Mouse (Mus musculus): Measurements from ENCODE around the gene Tpp2. TPM values are rescaled to one million over a fixed set of nuclear protein-coding genes. Genes with fewer than 3 reads are reported as not detected.
"Not testable (repeated sequence)": the region's sequence is repeated elsewhere in the genome, so short reads cannot be mapped to it uniquely, and the experiment has no call there.

Gene Tpp2
- polyA plus RNA-seq, 1 experiment from 2014 or later, result 68.9 TPM

- ATAC-seq (ENCODE audit: insufficient number of reproducible peaks, low FRiP score, low TSS enrichment, low read depth) (no peak), DNase-seq (ENCODE audit: low spot score) (no peak)
- 93% methylated on average over 5 of the region's 5 CpGs for WGBS
- no peak overlapping the region for H3K4me2 ChIP-seq (ENCODE audit: low read depth, severe bottlenecking)
- no peak overlapping the region for H3K9ac ChIP-seq (ENCODE audit: low read length)
- H3K9me3 ChIP-seq (ENCODE audit: control insufficient read depth, low read length), result no peaks in the 10 kb centered on the region
- no peaks in the 10 kb centered on the region for H3K27me3 ChIP-seq (ENCODE audit: control insufficient read depth, insufficient read depth, low read length)
- H3K4me1 ChIP-seq (ENCODE audit: control insufficient read depth, insufficient read depth, low read length), result no peaks in the 10 kb centered on the region
- H3K36me3 ChIP-seq (ENCODE audit: control insufficient read depth, insufficient read depth, low read length), result no peaks in the 10 kb centered on the region
- H3K27ac ChIP-seq (replicated peaks; ENCODE audit: low read depth, low read length), result no peak overlapping the region
- no peak overlapping the region for H3K4me3 ChIP-seq (ENCODE audit: low read depth, low read length)
These were observed 99.5 kb downstream of the Tpp2 start for GRCm38 (mm10) chr1:44032948-44033347.

GRCm38 (mm10) chr1:44041797-44042554, 108.5 kb downstream of the Tpp2 start:
- ATAC-seq (ENCODE audit: insufficient number of reproducible peaks, low FRiP score, low TSS enrichment, low read depth) (peak; percentile 54; the same call in 1 of the 2 replicates), DNase-seq (ENCODE audit: low spot score) (peak; percentile 80)
- peak overlapping the region; percentile 40 for H3K4me2 ChIP-seq (ENCODE audit: low read depth, severe bottlenecking)
- no peaks in the 10 kb centered on the region for H3K36me3 ChIP-seq (ENCODE audit: control insufficient read depth, insufficient read depth, low read length)
- no peaks in the 10 kb centered on the region for H3K9me3 ChIP-seq (ENCODE audit: control insufficient read depth, low read length)
- H3K9ac ChIP-seq (ENCODE audit: low read length), result peak overlapping the region; percentile 53
- H3K27ac ChIP-seq (replicated peaks; ENCODE audit: low read depth, low read length), result no peak overlapping the region
- no peaks in the 10 kb centered on the region for H3K4me1 ChIP-seq (ENCODE audit: control insufficient read depth, insufficient read depth, low read length)
- WGBS, result 2% methylated on average over 17 of the region's 17 CpGs
- H3K4me3 ChIP-seq (ENCODE audit: low read depth, low read length), result peak overlapping the region; percentile 22
- no peaks in the 10 kb centered on the region for H3K27me3 ChIP-seq (ENCODE audit: control insufficient read depth, insufficient read depth, low read length)

- 2% methylated on average over 5 of the region's 6 CpGs for WGBS
- Histone ChIP-seq H3K9ac (ENCODE audit: low read length) (peak overlapping the region; percentile 53), H3K4me1 (ENCODE audit: control insufficient read depth, insufficient read depth, low read length) (no peaks in the 10 kb centered on the region), H3K4me2 (ENCODE audit: low read depth, severe bottlenecking) (peak overlapping the region; percentile 40), H3K27me3 (ENCODE audit: control insufficient read depth, insufficient read depth, low read length) (no peaks in the 10 kb centered on the region), H3K27ac (replicated peaks; ENCODE audit: low read depth, low read length) (no peak overlapping the region), H3K9me3 (ENCODE audit: control insufficient read depth, low read length) (no peaks in the 10 kb centered on the region), H3K4me3 (ENCODE audit: low read depth, low read length) (peak overlapping the region; percentile 22), H3K36me3 (ENCODE audit: control insufficient read depth, insufficient read depth, low read length) (no peaks in the 10 kb centered on the region)
- DNase-seq (ENCODE audit: low spot score), result no peak
- ATAC-seq (ENCODE audit: insufficient number of reproducible peaks, low FRiP score, low TSS enrichment, low read depth), result no peak
These were observed 109.1 kb downstream of the Tpp2 start for GRCm38 (mm10) chr1:44042555-44042915.

- WGBS, result 86% methylated on average over 5 of the region's 5 CpGs
- not testable (repeated sequence) for H3K4me1 ChIP-seq (ENCODE audit: control insufficient read depth, insufficient read depth, low read length); H3K4me3 ChIP-seq (ENCODE audit: low read depth, low read length); H3K9ac ChIP-seq (ENCODE audit: low read length); H3K36me3 ChIP-seq (ENCODE audit: control insufficient read depth, insufficient read depth, low read length); DNase-seq (ENCODE audit: low spot score); ATAC-seq (ENCODE audit: insufficient number of reproducible peaks, low FRiP score, low TSS enrichment, low read depth); H3K27me3 ChIP-seq (ENCODE audit: control insufficient read depth, insufficient read depth, low read length); H3K9me3 ChIP-seq (ENCODE audit: control insufficient read depth, low read length); H3K27ac ChIP-seq (replicated peaks; ENCODE audit: low read depth, low read length); H3K4me2 ChIP-seq (ENCODE audit: low read depth, severe bottlenecking)
These were observed 112.2 kb downstream of the Tpp2 start for GRCm38 (mm10) chr1:44045689-44046088.

GRCm38 (mm10) chr1:44046556-44046955, 113.1 kb downstream of the Tpp2 start:
- Histone ChIP-seq H3K27me3 (ENCODE audit: control insufficient read depth, insufficient read depth, low read length) (no peaks in the 10 kb centered on the region), H3K4me3 (ENCODE audit: low read depth, low read length) (no peak overlapping the region), H3K36me3 (ENCODE audit: control insufficient read depth, insufficient read depth, low read length) (no peaks in the 10 kb centered on the region), H3K4me1 (ENCODE audit: control insufficient read depth, insufficient read depth, low read length) (no peaks in the 10 kb centered on the region), H3K9me3 (ENCODE audit: control insufficient read depth, low read length) (no peaks in the 10 kb centered on the region), H3K4me2 (ENCODE audit: low read depth, severe bottlenecking) (no peak overlapping the region), H3K27ac (replicated peaks; ENCODE audit: low read depth, low read length) (no peak overlapping the region), H3K9ac (ENCODE audit: low read length) (no peak overlapping the region)
- WGBS, result 82% methylated on average over 2 of the region's 2 CpGs
- DNase-seq (ENCODE audit: low spot score) (no peak), ATAC-seq (ENCODE audit: insufficient number of reproducible peaks, low FRiP score, low TSS enrichment, low read depth) (no peak)

Small RNA genes lying within 50 kb of the gene (microRNA-seq; reads per million reads assigned to microRNA genes)
- gene Gm24180, result not detected

Other genes with a start within 250 kb of the Tpp2 start
- gene 1500015O10Rik, start 203.0 kb upstream of the Tpp2 start, polyA plus RNA-seq (2014; fragmentation: Nextera tagmentation; extraction: Ambion mirVana), result 0.50 and 0.51 TPM in 2 replicates
- 24.5 and 25.2 TPM in 2 replicates for gene Uxs1, start 105.8 kb upstream of the Tpp2 start, polyA plus RNA-seq (2014; fragmentation: Nextera tagmentation; extraction: Ambion mirVana)
- 0.81 and 1.0 TPM in 2 replicates for gene Mettl21c, start 86.4 kb downstream of the Tpp2 start, polyA plus RNA-seq (2014; fragmentation: Nextera tagmentation; extraction: Ambion mirVana)
- gene Gm8251, start 128.3 kb downstream of the Tpp2 start, polyA plus RNA-seq (2014; fragmentation: Nextera tagmentation; extraction: Ambion mirVana), result 0.14 and 0.20 TPM in 2 replicates
- gene Tex30, start 168.8 kb downstream of the Tpp2 start, polyA plus RNA-seq (2014; fragmentation: Nextera tagmentation; extraction: Ambion mirVana), result 91.1 and 101 TPM in 2 replicates
- 84.1 and 84.2 TPM in 2 replicates for gene Kdelc1, start 185.2 kb downstream of the Tpp2 start, polyA plus RNA-seq (2014; fragmentation: Nextera tagmentation; extraction: Ambion mirVana)
- gene Bivm, start 185.3 kb downstream of the Tpp2 start, polyA plus RNA-seq (2014; fragmentation: Nextera tagmentation; extraction: Ambion mirVana), result 28.6 and 29.5 TPM in 2 replicates
- 26.0 and 29.5 TPM in 2 replicates for gene Ercc5, start 214.1 kb downstream of the Tpp2 start, polyA plus RNA-seq (2014; fragmentation: Nextera tagmentation; extraction: Ambion mirVana)

Data from limb, embryonic 11.5 days (tissue).